Mouse (Mus musculus) cerebellum, adult (tissue): Measurements from ENCODE around the gene Hyal1.

ENCODE experiments used
- ATAC-seq: cut with Nextera tagmentation; 2 replicates; pipeline ENCODE4 v1.9.2; 2017; ENCODE audit warnings: mild to moderate bottlenecking, moderate library complexity, mixed read lengths; ENCODE audit not compliant: insufficient number of reproducible peaks, low FRiP score, low TSS enrichment

Gene Hyal1

DNA sequence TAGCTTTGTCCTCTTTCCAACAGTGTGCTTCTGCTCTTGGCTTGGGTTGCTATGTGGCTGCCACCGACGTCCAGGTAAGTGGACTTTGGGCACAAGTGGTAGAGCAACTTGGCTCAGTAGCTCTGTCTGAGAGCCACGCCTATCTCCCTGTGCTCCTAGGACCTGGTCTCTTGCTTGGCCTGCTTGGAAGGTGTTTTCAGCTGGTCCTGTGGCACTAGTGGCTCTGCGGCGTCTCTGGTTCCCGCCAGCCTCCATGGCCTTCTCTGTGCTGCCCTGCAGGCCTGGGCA is 14.0 kb downstream of the Hyal1 start:
- no peak for ATAC-seq

DNA sequence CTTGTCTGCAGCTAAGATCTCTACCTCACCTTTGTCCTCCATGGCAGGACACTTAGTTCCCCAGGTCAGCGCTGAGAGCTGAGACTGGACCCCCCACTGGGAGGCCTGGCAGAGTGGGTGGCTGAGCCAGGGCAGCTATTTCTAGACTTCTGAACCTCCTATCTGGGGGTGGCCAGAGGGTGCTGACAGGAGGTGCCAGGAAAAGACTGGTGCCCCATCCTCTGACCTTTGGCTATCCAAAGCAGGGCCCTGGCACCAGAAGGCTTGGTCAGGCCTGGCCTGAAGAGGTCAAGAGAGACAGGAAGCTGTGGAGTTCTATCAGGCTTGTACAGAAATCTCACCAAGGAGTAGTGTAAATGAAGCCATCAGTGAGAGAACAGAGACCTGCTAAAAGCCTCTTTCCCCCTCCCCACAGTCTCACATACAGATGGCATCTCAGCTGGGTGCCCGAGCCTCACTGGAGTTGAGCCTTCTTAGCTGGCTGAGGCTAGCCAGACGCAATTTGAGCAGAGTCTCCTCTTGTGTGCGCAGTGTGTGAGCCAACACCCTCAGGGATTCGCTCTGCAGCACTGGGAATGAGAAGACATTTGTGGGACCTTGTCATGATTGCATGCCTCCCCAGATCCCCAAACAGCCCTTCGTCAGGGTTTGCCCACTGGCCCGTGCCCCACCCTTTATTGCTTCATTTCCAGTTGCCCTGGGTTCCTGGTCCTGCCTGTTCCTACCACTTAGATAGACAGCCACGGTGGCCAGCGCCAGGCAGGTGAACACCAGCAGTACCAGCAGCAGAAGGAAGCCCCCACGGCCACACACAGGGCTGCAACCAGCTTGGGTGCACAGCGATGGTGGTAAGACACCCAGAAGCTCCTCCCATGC is 16.6 kb downstream of the Hyal1 start:
- ATAC-seq, result peak; percentile 69; the same call in 1 of the 2 replicates

DNA sequence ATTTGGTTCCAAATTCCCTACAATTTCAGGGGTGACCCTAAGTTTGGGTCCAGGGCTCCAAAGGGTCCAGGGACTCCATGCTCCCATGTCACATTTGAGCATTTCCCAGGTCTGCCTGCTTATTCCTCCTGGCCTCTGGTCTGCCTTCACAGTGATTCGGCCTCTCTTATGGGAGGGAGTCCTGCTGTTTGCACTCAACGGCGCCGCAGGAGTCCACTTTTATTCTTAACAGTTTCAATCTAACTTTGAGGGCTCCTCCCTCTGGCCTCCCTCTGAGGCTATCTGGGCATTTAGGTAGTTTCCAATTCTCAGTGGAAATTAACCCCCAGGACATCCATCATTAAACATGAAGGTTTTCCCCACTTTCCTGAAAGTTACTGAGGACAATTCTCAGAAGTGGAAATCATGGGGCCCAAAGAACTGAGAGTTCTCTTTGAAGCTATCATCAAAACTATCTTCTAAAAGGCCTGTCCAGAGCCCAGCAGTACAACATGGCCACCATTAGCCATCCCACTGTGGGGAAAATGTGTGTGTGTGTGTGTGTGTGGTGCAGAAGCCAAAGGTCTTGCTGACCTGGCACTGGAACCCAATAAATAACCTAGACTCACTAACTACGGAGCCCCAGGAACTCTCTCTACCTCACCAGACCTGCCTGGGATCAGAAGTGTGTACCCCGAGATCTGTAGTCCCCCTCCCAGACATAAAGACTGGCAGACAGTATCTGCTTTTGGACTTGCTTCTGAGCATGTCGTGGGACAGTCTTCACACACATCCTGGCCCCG is 17.7 kb downstream of the Hyal1 start:
- no peak for ATAC-seq

DNA sequence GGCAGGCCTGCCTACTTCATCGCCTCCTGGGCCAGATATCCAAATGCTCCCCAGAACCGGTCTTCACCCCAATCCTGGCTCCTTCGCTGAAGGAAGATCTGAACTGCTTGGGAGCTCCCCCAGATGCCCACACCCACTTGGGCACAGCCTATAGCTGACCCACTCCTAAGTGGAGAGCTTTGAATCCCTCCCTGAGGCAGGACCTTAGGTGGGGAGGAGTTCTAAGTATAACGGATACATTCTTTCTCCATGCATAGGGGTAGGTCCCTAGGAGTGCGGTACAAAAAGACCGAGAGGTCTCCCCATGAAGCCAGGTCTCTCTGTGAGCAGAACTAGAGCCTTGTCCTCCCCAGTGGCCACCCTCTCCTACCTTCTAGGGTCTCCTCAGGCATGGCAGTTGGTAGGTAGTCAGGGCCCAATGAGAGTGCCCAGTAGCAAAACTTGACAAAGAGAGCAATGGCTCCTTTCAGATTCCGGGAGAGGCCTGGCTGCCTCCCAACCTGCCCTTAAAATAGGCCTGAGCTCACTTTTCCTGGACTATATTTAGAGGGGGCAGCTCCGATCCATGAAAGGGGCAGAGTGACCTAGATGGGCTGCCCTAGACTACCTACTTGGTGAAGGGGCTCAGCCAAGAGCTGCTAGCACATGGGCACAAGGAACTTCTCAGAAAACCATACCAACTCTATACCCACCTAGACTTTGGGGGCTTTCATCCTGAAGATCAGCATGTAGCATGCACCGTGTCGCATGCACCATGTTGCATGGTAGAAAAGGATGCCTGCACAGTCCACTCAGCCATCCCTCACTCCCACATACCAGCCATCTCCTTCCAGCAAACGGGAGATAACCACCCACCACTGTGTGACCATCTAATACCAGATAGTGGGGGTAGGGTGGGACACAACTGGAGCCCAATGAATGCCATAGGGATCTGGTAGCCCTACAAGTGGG is 20.2 kb downstream of the Hyal1 start:
- no peak for ATAC-seq

DNA sequence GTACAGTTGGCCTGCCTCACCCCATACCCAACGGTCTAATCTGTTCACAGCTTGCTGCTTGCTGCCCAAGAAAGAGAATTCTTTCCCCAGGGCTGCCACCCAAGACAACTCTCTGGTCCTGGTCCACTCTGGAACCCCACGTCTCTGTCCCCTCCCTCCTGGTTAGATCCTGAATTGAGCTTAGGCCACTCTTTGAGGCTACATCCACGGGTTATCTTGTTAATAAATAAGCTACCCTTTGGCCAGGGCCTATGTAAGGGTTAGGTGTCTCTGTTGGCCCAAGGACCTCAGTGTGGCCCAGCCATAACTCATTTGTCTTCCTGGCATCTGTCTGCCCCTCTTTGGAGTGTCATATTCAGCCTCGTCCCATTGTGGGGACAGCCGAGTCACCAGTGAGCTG is 21.7 kb downstream of the Hyal1 start:
- ATAC-seq, result no peak

DNA sequence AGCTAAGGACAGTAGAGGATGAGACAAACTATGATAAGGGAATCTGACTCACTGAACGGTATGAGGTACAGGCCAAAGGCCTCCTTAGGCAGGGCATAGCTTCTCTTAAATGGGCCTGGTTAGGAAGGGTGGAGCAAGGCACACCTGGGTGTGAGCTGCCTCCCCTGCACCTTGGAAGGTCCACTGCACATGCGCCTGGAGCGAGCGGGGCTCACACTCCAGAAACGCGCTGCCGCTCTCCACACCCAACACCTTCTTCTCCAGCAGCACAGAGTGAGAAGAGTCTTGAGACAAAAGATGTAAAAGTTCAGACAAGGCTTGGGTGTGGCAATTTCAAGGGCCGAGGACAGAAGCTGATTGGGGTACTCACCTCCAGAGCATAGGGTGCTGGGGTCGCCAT is 22.7 kb downstream of the Hyal1 start:
- ATAC-seq, result no peak

DNA sequence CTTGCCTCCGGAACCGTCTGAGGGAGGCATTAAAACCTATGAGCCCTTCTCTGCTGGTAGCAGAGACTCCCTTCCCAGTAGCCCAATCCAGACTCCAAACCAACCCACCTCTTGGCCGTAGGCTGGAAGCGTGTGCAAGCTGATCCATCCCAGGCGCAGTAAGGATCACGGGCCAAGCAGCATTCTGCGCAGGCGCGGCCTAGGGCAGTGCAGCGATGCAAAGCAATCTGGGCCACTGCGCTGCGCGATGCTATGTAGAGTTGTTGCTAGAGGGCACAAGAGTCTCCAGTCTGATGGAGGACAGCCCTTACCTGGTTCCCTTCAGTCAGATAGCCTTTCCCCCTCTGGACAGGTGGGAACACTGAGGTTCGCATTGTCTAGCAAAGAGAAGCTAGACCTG is 23.1 kb downstream of the Hyal1 start:
- ATAC-seq, result no peak

DNA sequence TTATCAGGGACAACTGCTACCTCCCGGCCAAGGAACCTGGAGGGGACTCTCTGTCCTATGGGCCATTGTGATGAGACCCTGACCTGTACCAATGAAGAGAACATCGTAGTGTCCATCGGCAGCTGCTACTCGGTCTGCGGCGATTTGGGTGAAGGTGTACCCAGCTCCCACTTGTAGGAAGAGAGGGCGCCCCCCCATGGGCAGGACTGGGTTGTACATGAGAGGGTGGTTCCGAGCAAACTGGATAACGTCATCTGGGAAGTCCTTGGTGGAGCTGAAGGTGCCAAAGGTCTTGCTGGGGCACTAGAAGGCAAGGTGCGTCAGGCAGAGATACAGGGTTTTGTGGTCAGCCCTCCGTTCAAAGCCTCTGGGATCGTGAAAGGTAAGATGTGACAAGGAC is 24.0 kb downstream of the Hyal1 start:
- no peak for ATAC-seq

DNA sequence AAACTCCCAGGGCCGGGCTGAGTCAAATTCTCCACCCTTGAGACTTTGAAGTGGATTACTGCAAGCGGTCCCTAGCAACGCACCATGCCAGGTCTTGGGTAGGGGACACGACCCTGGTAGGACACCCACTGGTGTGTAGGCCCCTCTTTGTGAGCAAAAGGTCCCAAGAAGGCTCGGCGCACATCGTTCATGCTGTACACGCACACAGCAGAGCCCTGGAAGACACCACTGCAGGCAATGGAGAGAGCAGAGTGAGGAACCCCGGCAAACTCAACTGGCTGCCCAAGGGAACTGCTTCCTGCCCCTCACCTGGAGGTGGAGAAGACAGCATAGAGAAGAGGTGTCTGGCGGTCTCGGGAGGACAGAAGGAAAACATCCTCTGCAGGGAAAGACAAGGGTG is 24.5 kb downstream of the Hyal1 start:
- ATAC-seq, result no peak

DNA sequence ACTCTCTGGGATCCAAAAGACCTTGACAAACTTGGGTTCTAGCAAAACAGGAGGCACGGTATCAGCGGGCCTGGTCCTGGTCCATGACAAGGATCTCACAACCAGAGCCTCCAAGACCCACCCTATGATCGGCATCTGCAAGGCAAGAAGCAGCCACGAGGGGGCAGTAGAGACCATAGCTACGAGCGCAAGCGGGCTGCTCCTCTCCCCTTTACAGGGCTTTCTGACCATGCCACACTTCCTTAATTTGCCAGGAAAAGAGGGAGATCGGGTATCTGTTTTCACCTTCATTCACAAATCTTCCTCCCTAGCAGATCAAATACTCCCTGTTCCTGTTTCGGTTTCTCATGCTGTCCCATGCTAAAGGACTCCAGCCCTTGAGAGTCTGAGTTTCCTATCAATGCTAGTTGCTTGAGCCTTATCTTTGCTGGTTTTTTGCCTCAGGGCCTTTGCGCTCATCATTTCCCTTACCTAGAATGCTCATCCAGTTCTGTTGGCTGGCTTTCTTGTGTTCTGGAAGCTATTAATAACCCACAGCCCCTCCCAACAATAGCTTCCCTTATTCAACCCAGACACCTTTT is 25.4 kb downstream of the Hyal1 start:
- peak; percentile 51; the same call in 1 of the 2 replicates for ATAC-seq

DNA sequence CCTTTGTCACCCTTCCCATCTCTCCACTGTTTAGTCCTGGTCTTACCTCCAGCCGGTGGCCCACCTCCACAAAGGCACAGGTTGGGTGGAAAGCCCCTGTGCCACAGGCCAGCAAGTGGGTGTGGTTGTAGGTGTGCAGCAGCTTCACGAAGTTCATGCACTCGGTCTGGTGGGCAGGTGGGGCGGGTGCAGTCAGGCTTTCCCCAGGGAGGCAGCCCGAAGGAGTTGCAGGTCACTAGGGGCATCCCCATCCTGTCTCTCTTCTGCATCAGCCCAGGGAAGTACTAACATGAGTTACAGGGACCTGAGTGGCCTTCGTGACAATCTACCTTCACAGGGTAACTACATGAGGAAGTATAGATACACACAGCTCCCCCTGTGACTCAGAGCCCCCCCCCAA is 26.5 kb downstream of the Hyal1 start:
- ATAC-seq, result no peak

DNA sequence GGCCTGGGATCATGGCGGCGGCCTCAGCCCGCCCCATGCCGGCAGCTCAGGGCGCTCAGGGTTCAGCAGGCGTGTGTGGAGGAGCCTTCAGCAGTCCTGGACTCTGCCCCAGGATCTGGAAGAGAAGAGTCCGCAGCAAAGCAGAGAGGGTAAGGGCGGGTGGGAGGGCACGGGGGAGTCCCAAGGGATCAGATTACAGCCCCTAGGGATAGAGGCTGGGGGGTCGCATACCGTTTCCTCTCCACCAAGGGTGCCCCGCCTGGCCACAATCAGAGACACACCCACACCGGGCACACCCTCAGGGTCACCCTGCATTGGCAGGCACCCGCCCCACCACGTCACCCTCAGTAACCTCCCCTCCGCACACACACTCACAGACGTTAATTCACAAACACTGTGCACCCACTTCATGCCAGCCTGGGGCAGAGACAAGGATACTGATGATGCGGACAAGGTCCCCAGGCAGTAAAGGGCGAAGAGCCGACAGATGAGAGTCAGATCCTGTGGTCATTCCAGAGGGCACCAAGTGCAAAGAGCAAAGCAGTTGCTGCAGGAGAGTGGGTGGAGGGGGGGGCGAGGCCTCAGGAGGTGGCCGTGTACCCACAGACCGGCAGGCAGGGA is 28.4 kb downstream of the Hyal1 start:
- ATAC-seq, result no peak

DNA sequence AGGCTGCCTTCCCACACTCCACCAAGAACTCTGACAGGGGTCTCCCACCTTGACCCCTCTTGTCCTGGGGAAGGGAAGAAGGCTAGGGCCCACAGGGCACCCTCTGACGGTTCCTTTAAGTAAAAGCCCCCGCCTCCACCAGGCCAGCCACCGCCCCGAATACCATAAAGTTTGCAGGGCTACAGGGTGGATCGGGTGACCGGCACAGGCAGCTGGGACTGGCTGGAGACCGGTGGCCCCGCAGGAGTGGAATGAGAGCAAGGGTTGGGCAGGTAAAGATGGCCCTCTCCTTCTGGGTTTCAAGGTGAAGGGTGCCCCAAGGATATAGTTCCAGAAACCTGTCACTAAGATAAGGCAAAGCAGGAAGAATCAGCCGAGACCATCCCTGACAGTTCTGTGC is 29.9 kb downstream of the Hyal1 start:
- ATAC-seq, result no peak

DNA sequence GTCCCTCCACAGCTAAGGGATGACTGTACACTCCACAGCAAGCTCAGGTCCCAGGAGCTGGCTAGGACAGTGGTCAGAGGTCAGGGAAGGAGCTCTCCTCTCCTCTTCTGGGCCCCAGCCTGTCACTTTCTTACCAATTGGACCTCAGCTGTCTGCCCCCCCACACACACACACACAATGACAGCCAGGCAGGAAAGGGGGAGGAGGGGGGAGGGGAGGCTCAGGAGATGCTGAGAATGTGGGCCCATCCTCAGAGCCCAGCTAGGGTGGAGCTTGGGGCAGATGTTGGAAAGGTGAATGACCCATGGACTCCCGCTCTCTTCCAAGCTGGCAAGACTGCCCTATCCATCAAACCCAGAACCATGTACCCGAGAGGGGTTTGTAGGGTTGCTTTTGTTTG is 30.3 kb downstream of the Hyal1 start:
- ATAC-seq, result no peak

DNA sequence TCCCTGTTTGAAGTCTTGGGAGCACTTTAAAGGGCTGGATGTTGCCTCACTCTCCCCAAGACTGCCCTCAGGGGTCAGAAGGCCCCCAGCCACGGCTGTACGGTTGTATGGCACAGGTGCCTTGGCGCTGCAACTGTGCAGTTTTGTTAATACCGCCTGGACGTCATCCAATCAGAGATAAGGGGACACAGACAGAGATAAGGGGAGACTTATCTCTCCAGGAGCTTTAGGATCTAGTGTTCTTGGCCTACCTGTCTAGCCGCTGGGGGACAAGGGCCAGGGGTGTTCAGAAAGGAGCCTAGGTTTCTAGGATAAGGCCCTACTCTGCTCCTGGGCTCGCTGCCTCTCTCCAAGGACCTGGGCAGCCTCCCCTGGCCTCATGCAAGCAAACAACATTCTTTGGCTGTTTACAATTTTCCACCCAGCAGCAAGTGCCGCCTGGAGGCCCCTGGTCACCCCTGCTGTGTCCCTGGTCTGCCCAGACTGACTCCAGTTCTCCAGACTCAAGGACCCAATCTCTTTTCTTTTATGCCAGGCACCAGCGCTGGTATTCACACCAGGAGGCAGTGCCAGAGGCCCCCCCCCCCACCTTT is 31.0 kb downstream of the Hyal1 start:
- no peak for ATAC-seq

DNA sequence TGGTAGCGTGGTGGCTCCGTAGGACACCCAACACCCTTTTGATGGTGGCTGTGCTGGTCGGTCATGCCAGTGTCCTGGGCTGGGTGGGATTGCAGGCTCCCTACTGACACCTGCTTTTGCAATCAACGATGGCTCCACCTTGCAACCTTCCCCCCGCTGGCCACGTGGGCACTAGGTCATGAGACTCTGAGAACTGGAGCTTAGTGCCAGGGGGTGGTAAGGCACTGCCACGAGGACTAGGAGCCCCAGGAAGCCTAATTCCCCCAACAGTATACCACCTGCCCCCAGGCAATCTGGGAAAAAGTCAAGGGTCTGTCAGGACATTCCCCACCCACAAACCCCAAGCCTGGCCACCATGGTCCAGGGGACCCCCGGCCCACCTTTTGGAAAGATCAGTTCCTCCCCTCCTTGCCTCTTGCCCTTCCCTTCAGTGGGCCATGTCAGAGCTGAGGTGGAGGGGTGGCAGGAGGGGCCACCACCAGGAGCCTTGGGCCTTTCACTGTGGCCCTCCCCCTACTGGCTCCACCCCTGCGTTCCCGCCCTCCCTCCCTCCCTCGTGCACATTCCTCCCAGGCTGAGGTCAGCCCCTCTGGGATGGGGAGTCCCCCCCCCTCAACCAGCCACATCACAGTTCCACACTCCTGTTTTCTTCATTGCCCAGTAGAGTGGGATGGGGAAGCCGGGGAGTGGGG is 32.2 kb downstream of the Hyal1 start, which contains the start of gene Sema3b:
Gene Sema3b, minus strand, starts transcription at position 489 of the 692 bp plus-strand sequence.
- no peak for ATAC-seq

DNA sequence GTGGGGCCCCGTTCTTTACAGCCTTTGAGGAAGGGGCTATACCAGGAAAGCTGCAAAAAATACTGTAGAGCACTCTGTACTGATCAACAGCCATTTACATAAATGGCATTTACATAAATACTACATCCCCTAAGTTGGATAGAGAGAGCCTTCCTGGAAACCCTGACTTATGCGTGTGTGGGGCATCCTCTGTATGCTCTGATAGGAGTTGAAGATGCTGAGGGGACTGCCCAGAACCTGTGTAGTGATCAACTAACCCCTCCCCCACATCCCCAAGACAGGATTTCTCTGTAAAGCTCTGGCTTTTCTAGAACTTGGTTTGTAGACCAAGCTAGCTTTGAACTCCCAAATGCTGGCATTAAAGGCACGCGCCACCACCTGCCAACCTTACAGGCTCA is 32.7 kb downstream of the Hyal1 start:
- ATAC-seq, result no peak

DNA sequence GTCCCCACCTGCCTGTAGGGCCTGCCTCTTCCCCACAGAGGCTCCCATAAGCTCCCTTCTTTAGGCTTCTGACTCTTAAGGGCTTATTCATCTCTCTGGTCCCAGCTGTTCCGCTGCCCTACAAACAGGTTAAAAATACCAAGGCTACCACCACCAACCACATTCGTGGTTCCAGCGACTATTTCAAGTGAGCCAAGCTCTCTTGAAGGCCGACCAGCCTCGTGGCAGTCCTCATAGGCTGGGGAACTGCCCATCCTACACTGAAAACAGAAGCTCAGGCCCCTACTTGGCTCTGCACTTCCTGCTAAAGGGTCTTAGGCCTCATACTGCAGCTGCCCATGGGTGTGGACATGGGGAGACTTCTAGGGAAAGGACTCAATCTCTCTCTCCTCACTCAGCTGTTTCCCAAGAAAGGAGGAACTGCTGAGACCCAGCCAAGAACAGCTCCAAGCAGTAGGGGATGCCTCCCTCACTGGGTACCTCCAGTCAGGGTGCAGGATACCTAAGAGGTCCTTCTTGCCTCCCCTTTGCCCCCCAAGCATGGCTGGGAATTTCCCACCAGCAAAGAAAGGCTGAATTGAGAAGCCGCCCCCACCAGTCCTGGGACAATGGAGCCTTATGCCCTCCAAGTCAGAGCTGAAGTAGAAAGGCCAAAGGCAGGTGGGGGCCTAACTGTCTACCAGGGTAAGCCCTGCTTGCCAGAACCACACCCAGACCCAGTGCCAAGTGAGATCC is 34.9 kb downstream of the Hyal1 start:
- no peak; the same call in 1 of the 2 replicates for ATAC-seq
